Mouse (Mus musculus) stomach, embryonic 15.5 days (tissue): Measurements from ENCODE around the gene Gm11541. TPM values are rescaled to one million over a fixed set of nuclear protein-coding genes. Genes with fewer than 3 reads are reported as not detected.
A peak's percentile ranks its signal among the peaks of the same experiment; 100 is the strongest.
"Not testable (repeated sequence)": the region's sequence is repeated elsewhere in the genome, so short reads cannot be mapped to it uniquely, and the experiment has no call there.

Experiments used
- ATAC-seq: fragments of 200-750 bp; cut with Nextera tagmentation; 2 replicates; pipeline ENCODE4 v1.8.0; 2017; ENCODE audit warnings: low read depth, moderate number of reproducible peaks, moderate TSS enrichment; ENCODE audit not compliant: insufficient read depth, low FRiP score
- H3K27ac ChIP-seq: fragments of 300-500 bp; sonication (generic); 2 replicates; pipeline ENCODE4 v1.5.1; 2015; ENCODE audit warnings: mild to moderate bottlenecking, inconsistent platforms
- H3K27me3 ChIP-seq: fragments of 300-500 bp; sonication (generic); replicated peaks from 2 replicates; pipeline ENCODE4 v1.6.1; 2015; ENCODE audit warnings: inconsistent platforms
- H3K36me3 ChIP-seq: fragments of 300-500 bp; sonication (generic); 2 replicates; pipeline ENCODE4 v1.6.1; 2015; ENCODE audit warnings: inconsistent platforms
- H3K4me1 ChIP-seq: fragments of 300-500 bp; sonication (generic); 2 replicates; pipeline ENCODE4 v1.6.1; 2015; ENCODE audit warnings: inconsistent platforms
- H3K4me2 ChIP-seq: fragments of 300-500 bp; sonication (generic); 2 replicates; pipeline ENCODE4 v1.6.1; 2015; ENCODE audit warnings: mild to moderate bottlenecking, inconsistent platforms
- H3K4me3 ChIP-seq: fragments of 300-500 bp; sonication (generic); replicated peaks from 2 replicates; pipeline ENCODE4 v1.5.1; 2015; ENCODE audit warnings: inconsistent platforms
- H3K9ac ChIP-seq: fragments of 300-500 bp; sonication (generic); 2 replicates; pipeline ENCODE4 v1.6.1; 2015; ENCODE audit warnings: inconsistent platforms
- H3K9me3 ChIP-seq: fragments of 300-500 bp; sonication (generic); 2 replicates; pipeline ENCODE4 v1.6.1; 2016; ENCODE audit warnings: inconsistent platforms
- WGBS: fragments of 180-500 bp; shearing (Covaris S2); methylation state at CpG from one replicate; pipeline ENCODE4 v1.1.7; 2015; 5-methylcytosine and 5-hydroxymethylcytosine counted together
- polyA plus RNA-seq: library from polyadenylated mRNA; unstranded; fragments of >200 nt; fragmentation: Nextera tagmentation; extraction: Ambion mirVana; gene quantifications from 2 replicates; pipeline ENCODE4 v1.2.1, GENCODE M21; 2015

The Gm11541 gene
- polyA plus RNA-seq, 1 experiment from 2014 or later, result 0.74 TPM

GRCm38 (mm10) chr11:94653663-94654436 lies 50.4 kb downstream of the Gm11541 start, which contains the start of the genes Mrpl27 and Eme1:
TSS of gene Mrpl27 (plus strand) at chr11:94653767.
TSS of gene Eme1 (minus strand) at chr11:94653964.
- peak; percentile 87 for ATAC-seq
- Histone ChIP-seq H3K4me1 (peaks cover 7% of the 10 kb centered on the region; the same call in 1 of the 2 replicates), H3K4me3 (peak within 1 kb of the TSS; percentile 81), H3K27me3 (no peaks in the 10 kb centered on the region), H3K27ac (peak within 1 kb of the TSS; percentile 97), H3K36me3 (peaks cover 7% of the 10 kb centered on the region; the same call in 1 of the 2 replicates), H3K4me2 (peak within 1 kb of the TSS; percentile 82), H3K9ac (peak within 1 kb of the TSS; percentile 61), H3K9me3 (no peaks in the 10 kb centered on the region)
- WGBS, result 1% methylated on average over 32 of the region's 32 CpGs

GRCm38 (mm10) chr11:94652973-94653372 lies 51.3 kb downstream of the Gm11541 start:
- H3K4me1 ChIP-seq, result peaks cover 7% of the 10 kb centered on the region; the same call in 1 of the 2 replicates
- H3K4me2 ChIP-seq, result peak overlapping the region; percentile 82
- H3K9ac ChIP-seq, result no peak overlapping the region; the same call in 1 of the 2 replicates
- WGBS, result 43% methylated on average over 8 of the region's 8 CpGs
- peak overlapping the region; percentile 81 for H3K4me3 ChIP-seq
- no peak for ATAC-seq
- no peak overlapping the region for H3K27ac ChIP-seq
- peaks cover 7% of the 10 kb centered on the region; the same call in 1 of the 2 replicates for H3K36me3 ChIP-seq
- no peaks in the 10 kb centered on the region for H3K27me3 ChIP-seq
- no peaks in the 10 kb centered on the region for H3K9me3 ChIP-seq

- not testable (repeated sequence) for H3K4me2 ChIP-seq, H3K4me1 ChIP-seq, H3K27ac ChIP-seq, H3K4me3 ChIP-seq, ATAC-seq, H3K27me3 ChIP-seq, H3K9ac ChIP-seq, H3K9me3 ChIP-seq
- WGBS, result 95% methylated on average over 7 of the region's 7 CpGs
- peaks cover 22% of the 10 kb centered on the region for H3K36me3 ChIP-seq
Observed at GRCm38 (mm10) chr11:94651241-94651640, 53.1 kb downstream of the Gm11541 start.

GRCm38 (mm10) chr11:94646457-94646856 lies 57.8 kb downstream of the Gm11541 start:
- Histone ChIP-seq H3K4me3 (no peak overlapping the region), H3K27ac (no peak overlapping the region), H3K4me1 (no peaks in the 10 kb centered on the region), H3K27me3 (no peaks in the 10 kb centered on the region), H3K9me3 (no peaks in the 10 kb centered on the region), H3K9ac (no peak overlapping the region), H3K4me2 (no peak overlapping the region), H3K36me3 (peaks cover 66% of the 10 kb centered on the region)
- WGBS, result 93% methylated on average over 4 of the region's 4 CpGs
- ATAC-seq, result no peak

Other genes starting within 250 kb of the Gm11541 start
- 7.8 and 8.3 TPM in 2 replicates for gene Cacna1g, start 230.3 kb downstream of the Gm11541 start, polyA plus RNA-seq
- 0.17 and 0.45 TPM in 2 replicates for gene Spata20, start 218.3 kb downstream of the Gm11541 start, polyA plus RNA-seq
- 12.0 and 12.4 TPM in 2 replicates for gene Epn3, start 204.5 kb downstream of the Gm11541 start, polyA plus RNA-seq
- gene Mycbpap, start 182.8 kb downstream of the Gm11541 start, polyA plus RNA-seq, result 1.9 and 2.7 TPM in 2 replicates
- 3.5 and 4.0 TPM in 2 replicates for gene Rsad1, start 155.2 kb downstream of the Gm11541 start, polyA plus RNA-seq
- 7.3 and 7.7 TPM in 2 replicates for gene Chad, start 139.5 kb downstream of the Gm11541 start, polyA plus RNA-seq
- 4.4 and 6.4 TPM in 2 replicates for gene Acsf2, start 102.6 kb downstream of the Gm11541 start, polyA plus RNA-seq
- gene Lrrc59, start 74.7 kb downstream of the Gm11541 start, polyA plus RNA-seq, result 223 and 264 TPM in 2 replicates
- gene Mrpl27, start 50.7 kb downstream of the Gm11541 start, polyA plus RNA-seq, result 136 and 150 TPM in 2 replicates
- gene Eme1, start 50.5 kb downstream of the Gm11541 start, polyA plus RNA-seq, result 16.6 and 17.6 TPM in 2 replicates
- 19.3 and 20.3 TPM in 2 replicates for gene Xylt2, start 27.0 kb downstream of the Gm11541 start, polyA plus RNA-seq
- gene Cdc34b, start 37.3 kb upstream of the Gm11541 start, polyA plus RNA-seq, result 0.42 TPM in 1 of 2 replicates, not detected in the other
- not detected in 2 replicates for gene Tmem92, start 78.2 kb upstream of the Gm11541 start, polyA plus RNA-seq
- 1,375 and 1,459 TPM in 2 replicates for gene Col1a1, start 231.7 kb upstream of the Gm11541 start, polyA plus RNA-seq